Mouse (Mus musculus) heart, embryonic 14.5 days (tissue): ENCODE data around the gene Ankrd28. TPM values are rescaled to one million over a fixed set of nuclear protein-coding genes. Genes with fewer than 3 reads are reported as not detected.
A peak's percentile ranks its signal among the peaks of the same experiment; 100 is the strongest.
"Not testable (repeated sequence)": the region's sequence is repeated elsewhere in the genome, so short reads cannot be mapped to it uniquely, and the experiment has no call there.

Experiments used
- ATAC-seq: fragments of 200-750 bp; cut with Nextera tagmentation; 2 replicates; pipeline ENCODE4 v1.8.0; 2017; ENCODE audit warnings: low read depth, moderate TSS enrichment; ENCODE audit not compliant: insufficient number of reproducible peaks, insufficient read depth, low FRiP score
- H3K27ac ChIP-seq, 2 experiments: fragments of 200-500 bp in 1 of 2; fragments of 300-500 bp in 1 of 2; sonication (generic) in 1 of 2; replicated peaks in 1 of 2; 2 replicates each; pipeline ENCODE4 v1.5.1; 2012 to 2014; ENCODE audit warnings: low read depth in 2 of 2, low read length in 2 of 2, control low read depth in 1 of 2, mild to moderate bottlenecking in 1 of 2, mixed read lengths in 1 of 2; ENCODE audit not compliant: control insufficient read depth in 1 of 2, insufficient read depth in 1 of 2
- H3K27me3 ChIP-seq: fragments of 300-500 bp; sonication (generic); 2 replicates; pipeline ENCODE4 v1.6.1; 2014; ENCODE audit warnings: mild to moderate bottlenecking, low read length, control low read depth; ENCODE audit not compliant: control insufficient read depth, insufficient read depth
- H3K36me3 ChIP-seq: fragments of 300-500 bp; sonication (generic); 2 replicates; pipeline ENCODE4 v1.6.1; 2014; ENCODE audit warnings: mild to moderate bottlenecking, control low read depth, low read length, mixed read lengths; ENCODE audit not compliant: control insufficient read depth, insufficient read depth
- H3K4me1 ChIP-seq, 2 experiments: fragments of 200-500 bp in 1 of 2; fragments of 300-500 bp in 1 of 2; sonication (generic) in 1 of 2; 2 replicates each; pipeline ENCODE4 v1.6.1; 2012 to 2014; ENCODE audit warnings: low read length in 2 of 2, control low read depth in 1 of 2, mixed read lengths in 1 of 2; ENCODE audit not compliant: control insufficient read depth in 2 of 2, insufficient read depth in 2 of 2
- H3K4me2 ChIP-seq: fragments of 300-500 bp; sonication (generic); 2 replicates; pipeline ENCODE4 v1.6.1; 2014; ENCODE audit warnings: mild to moderate bottlenecking, low read length
- H3K4me3 ChIP-seq, 2 experiments: fragments of 200-500 bp in 1 of 2; fragments of 300-500 bp in 1 of 2; sonication (generic) in 1 of 2; 2 replicates each; pipeline ENCODE4 v1.5.1; 2012 to 2014; ENCODE audit warnings: low read length in 2 of 2, mild to moderate bottlenecking in 2 of 2, control low read depth in 1 of 2, low read depth in 1 of 2, moderate library complexity in 1 of 2; ENCODE audit not compliant: control insufficient read depth in 1 of 2, insufficient read depth in 1 of 2
- H3K9ac ChIP-seq: fragments of 300-500 bp; sonication (generic); 2 replicates; pipeline ENCODE4 v1.6.1; 2014; ENCODE audit warnings: mild to moderate bottlenecking, low read length
- H3K9me3 ChIP-seq: fragments of 300-500 bp; sonication (generic); 2 replicates; pipeline ENCODE4 v1.6.1; 2016; ENCODE audit warnings: low read length, control low read depth; ENCODE audit not compliant: control insufficient read depth
- WGBS: fragments of 180-500 bp; shearing (Covaris S2); extraction: QIAGEN DNeasy Blood & Tissue Kit; methylation state at CpG from one replicate; pipeline ENCODE4 v1.1.7; 2014; 5-methylcytosine and 5-hydroxymethylcytosine counted together
- polyA plus RNA-seq: library from polyadenylated mRNA; unstranded; fragments of >200 nt; fragmentation: Nextera tagmentation; extraction: Ambion mirVana; gene quantifications from 2 replicates; pipeline ENCODE4 v1.2.1, GENCODE M21; 2014

The Ankrd28 gene
- polyA plus RNA-seq = 8.0 and 8.9 TPM in 2 replicates

- Histone ChIP-seq H3K27ac (peak within 1 kb of the TSS; percentile 88 to 93), H3K4me2 (peak within 1 kb of the TSS; percentile 90), H3K9ac (peak within 1 kb of the TSS; percentile 89), H3K4me1 (peaks cover 2 to 15% of the 10 kb centered on the region in 2 experiments; a peak in 2 of 4 replicates), H3K4me3 (peak within 1 kb of the TSS; percentile 75 to 95), H3K9me3 (no peaks in the 10 kb centered on the region), H3K36me3 (no peaks in the 10 kb centered on the region), H3K27me3 (no peaks in the 10 kb centered on the region)
- peak; percentile 99 for ATAC-seq
- WGBS = under 1% methylated on average over 71 of the region's 81 CpGs
These were observed at the start of gene Ankrd28 for GRCm38 (mm10) chr14:31830571-31831369. Ankrd28 (minus strand) TSS chr14:31830651.

- Histone ChIP-seq H3K4me3 (no peak overlapping the region), H3K9ac (no peak overlapping the region), H3K4me1 (peaks cover 0 to 9% of the 10 kb centered on the region in 2 experiments; a peak in 3 of 4 replicates), H3K4me2 (no peak overlapping the region), H3K36me3 (no peaks in the 10 kb centered on the region), H3K27ac (peak overlapping the region in 1 of 2 experiments; percentile 25; a peak in 1 of 4 replicates), H3K9me3 (0 out of 2 replicates have a peak, but pooled peaks cover 2% of the 10 kb centered on the region), H3K27me3 (no peaks in the 10 kb centered on the region)
- WGBS = 76% methylated on average over 6 of the region's 6 CpGs
- no peak for ATAC-seq
These were observed 49.0 kb upstream of the Ankrd28 start for GRCm38 (mm10) chr14:31879456-31879855.

- peaks cover 5% of the 10 kb centered on the region in 2 experiments; a peak in 2 of 4 replicates for H3K4me1 ChIP-seq
- H3K27ac ChIP-seq = peak overlapping the region in 1 of 2 experiments; percentile 26; a peak in 1 of 4 replicates
- ATAC-seq = no peak
- H3K4me2 ChIP-seq = no peak overlapping the region
- H3K36me3 ChIP-seq = no peaks in the 10 kb centered on the region
- 0 out of 2 replicates have a peak, but pooled peaks cover 2% of the 10 kb centered on the region for H3K9me3 ChIP-seq
- H3K4me3 ChIP-seq = no peak overlapping the region
- H3K9ac ChIP-seq = peak overlapping the region; percentile 6; the same call in 1 of the 2 replicates
- H3K27me3 ChIP-seq = no peaks in the 10 kb centered on the region
- WGBS = 43% methylated on average over 5 of the region's 5 CpGs
These were observed 41.7 kb upstream of the Ankrd28 start for GRCm38 (mm10) chr14:31872130-31872529.

GRCm38 (mm10) chr14:31870436-31870835, 40.0 kb upstream of the Ankrd28 start:
- Histone ChIP-seq H3K27me3 (no peaks in the 10 kb centered on the region), H3K4me3 (no peak overlapping the region), H3K4me2 (no peak overlapping the region), H3K9me3 (peaks cover 15% of the 10 kb centered on the region), H3K36me3 (no peaks in the 10 kb centered on the region), H3K27ac (no peak overlapping the region), H3K4me1 (peaks cover 5% of the 10 kb centered on the region in 2 experiments; a peak in 2 of 4 replicates), H3K9ac (no peak overlapping the region)
- 79% methylated on average over 5 of the region's 5 CpGs for WGBS
- ATAC-seq = no peak

- Histone ChIP-seq H3K9me3 (peaks cover 19% of the 10 kb centered on the region), H3K4me1 (peaks cover 5% of the 10 kb centered on the region in 2 experiments; a peak in 2 of 4 replicates), H3K9ac (no peak overlapping the region), H3K27me3 (no peaks in the 10 kb centered on the region), H3K36me3 (no peaks in the 10 kb centered on the region), H3K27ac (no peak overlapping the region), H3K4me3 (no peak overlapping the region), H3K4me2 (no peak overlapping the region)
- ATAC-seq = no peak
- WGBS = 62% methylated on average over 1 of the region's 1 CpGs
These were observed 38.1 kb upstream of the Ankrd28 start for GRCm38 (mm10) chr14:31868591-31868990.

GRCm38 (mm10) chr14:31866366-31866765, 35.9 kb upstream of the Ankrd28 start:
- not testable (repeated sequence) for H3K4me3 ChIP-seq, H3K4me1 ChIP-seq, H3K4me2 ChIP-seq, H3K36me3 ChIP-seq, ATAC-seq, H3K9ac ChIP-seq, H3K27ac ChIP-seq, H3K27me3 ChIP-seq
- WGBS = 94% methylated on average over 10 of the region's 10 CpGs
- peaks cover 26% of the 10 kb centered on the region for H3K9me3 ChIP-seq

GRCm38 (mm10) chr14:31858679-31859078, 28.2 kb upstream of the Ankrd28 start:
- no peak overlapping the region for H3K4me2 ChIP-seq
- H3K4me3 ChIP-seq = no peak overlapping the region
- H3K36me3 ChIP-seq = no peaks in the 10 kb centered on the region
- H3K27ac ChIP-seq = 0 out of 4 replicates have a peak overlapping the region, but pooled peaks of 1 of the 2 experiments have one; percentile 1
- no peaks in the 10 kb centered on the region for H3K27me3 ChIP-seq
- H3K4me1 ChIP-seq = peaks cover 13% of the 10 kb centered on the region in 2 experiments
- no peak for ATAC-seq
- WGBS = 44% methylated on average over 2 of the region's 2 CpGs
- H3K9me3 ChIP-seq = peaks cover 8% of the 10 kb centered on the region; the same call in 1 of the 2 replicates
- no peak overlapping the region for H3K9ac ChIP-seq
